Mouse (Mus musculus): ENCODE results near the gene Lrmda. TPM values are rescaled to one million over a fixed set of nuclear protein-coding genes. Genes with fewer than 3 reads are reported as not detected.

Gene Lrmda
- total and polyA plus RNA-seq, 3 experiments, result 5.1 to 5.9 TPM; not detected in 1

DNA sequence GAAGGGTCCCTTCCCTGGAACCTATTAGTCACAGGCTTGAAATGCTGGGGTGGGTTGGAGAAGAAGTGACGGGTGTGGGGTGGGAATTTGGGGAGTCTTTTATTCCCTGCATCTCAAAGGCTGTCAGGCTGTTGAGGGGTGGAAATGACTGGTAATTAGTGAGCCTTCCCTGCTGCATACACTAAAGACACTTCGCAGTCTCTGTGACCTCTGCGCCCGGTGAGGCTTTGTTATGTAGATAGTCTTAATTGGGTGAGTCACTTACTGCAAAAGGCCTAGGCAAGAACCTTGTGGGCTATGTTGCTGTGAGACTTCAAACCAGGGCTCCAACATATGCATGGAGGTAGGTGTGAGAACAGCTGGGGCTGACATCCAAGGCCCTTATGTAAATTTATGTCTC, 14.6 kb upstream of the Lrmda start:
- no peak for DNase-seq (ENCODE audit: low read depth, low spot score)
- Histone ChIP-seq H3K9ac (ENCODE audit: control insufficient read depth, low read depth, low read length, poor library complexity, severe bottlenecking) (no peak overlapping the region), H3K36me3 (ENCODE audit: control insufficient read depth in 1 of 2, insufficient read depth in 2 of 2, low read length in 2 of 2) (no peaks in the 10 kb centered on the region), H3K27me3 (ENCODE audit: control insufficient read depth in 1 of 2, insufficient read depth in 2 of 2, low read length in 2 of 2) (no peaks in the 10 kb centered on the region), H3K27ac (ENCODE audit: control insufficient read depth, low read depth, low read length) (no peak overlapping the region), H3K9me3 (replicated peaks; ENCODE audit: insufficient read depth, low read length) (no peaks in the 10 kb centered on the region), H3K4me1 (ENCODE audit: control insufficient read depth in 1 of 2, insufficient read depth in 2 of 2, low read length in 2 of 2) (no peaks in the 10 kb centered on the region), H3K79me2 (ENCODE audit: control insufficient read depth, insufficient read depth, low read length, poor library complexity) (no peaks in the 10 kb centered on the region), H3K4me3 (ENCODE audit: control insufficient read depth in 1 of 2, insufficient read depth in 1 of 2, low read depth in 2 of 2, low read length in 2 of 2) (no peak overlapping the region)
- TF ChIP-seq MAX (IDR thresholded peaks at IDR 0.05; ENCODE audit: low read length) (no peak), GABPA (IDR thresholded peaks at IDR 0.05; ENCODE audit: low read depth, low read length) (no peak), ZKSCAN1 (IDR thresholded peaks at IDR 0.05; ENCODE audit: low read depth, low read length) (no peak), E2F4 (IDR thresholded peaks at IDR 0.05; ENCODE audit: borderline replicate concordance, low read depth, low read length) (no peak), ZC3H11A (IDR thresholded peaks at IDR 0.05; ENCODE audit: low read depth, low read length) (no peak), TCF12 (IDR thresholded peaks at IDR 0.05; ENCODE audit: low read depth, low read length) (no peak), TAL1 (IDR thresholded peaks at IDR 0.05; ENCODE audit: low read length) (no peak), KAT2A (conservative IDR thresholded peaks at IDR 0.05; ENCODE audit: low read depth, low read length) (no peak), CTCF (IDR thresholded peaks at IDR 0.05 in 2 of 3, conservative IDR thresholded peaks at IDR 0.05 in 1 of 3; ENCODE audit: control insufficient read depth in 1 of 3, insufficient read depth in 1 of 3, low read depth in 2 of 3, low read length in 3 of 3, poor library complexity in 1 of 3, severe bottlenecking in 1 of 3) (no peak), SMC3 (IDR thresholded peaks at IDR 0.05; ENCODE audit: low read depth, low read length) (no peak)

- Histone ChIP-seq H3K27me3 (ENCODE audit: control insufficient read depth in 1 of 2, insufficient read depth in 2 of 2, low read length in 2 of 2) (no peaks in the 10 kb centered on the region), H3K27ac (ENCODE audit: control insufficient read depth, low read depth, low read length) (no peak overlapping the region), H3K4me3 (ENCODE audit: control insufficient read depth in 1 of 2, insufficient read depth in 1 of 2, low read depth in 2 of 2, low read length in 2 of 2) (no peak overlapping the region), H3K4me1 (ENCODE audit: control insufficient read depth in 1 of 2, insufficient read depth in 2 of 2, low read length in 2 of 2) (no peaks in the 10 kb centered on the region), H3K79me2 (ENCODE audit: control insufficient read depth, insufficient read depth, low read length, poor library complexity) (no peaks in the 10 kb centered on the region), H3K36me3 (ENCODE audit: control insufficient read depth in 1 of 2, insufficient read depth in 2 of 2, low read length in 2 of 2) (no peaks in the 10 kb centered on the region), H3K9ac (ENCODE audit: control insufficient read depth, low read depth, low read length, poor library complexity, severe bottlenecking) (no peak overlapping the region), H3K9me3 (replicated peaks; ENCODE audit: insufficient read depth, low read length) (no peaks in the 10 kb centered on the region)
- TF ChIP-seq ZKSCAN1 (IDR thresholded peaks at IDR 0.05; ENCODE audit: low read depth, low read length), result no peak
- TF ChIP-seq CHD1 (IDR thresholded peaks at IDR 0.05; ENCODE audit: low read depth, low read length), result no peak
- TF ChIP-seq NELFE (IDR thresholded peaks at IDR 0.05; ENCODE audit: low read depth, low read length), result no peak
- TF ChIP-seq POLR2AphosphoS5 (IDR thresholded peaks at IDR 0.05; ENCODE audit: borderline replicate concordance, low read depth, low read length), result no peak
- TF ChIP-seq UBTF (IDR thresholded peaks at IDR 0.05; ENCODE audit: borderline replicate concordance, insufficient read depth, low read depth, low read length), result no peak
- TF ChIP-seq MAZ (IDR thresholded peaks at IDR 0.05; ENCODE audit: low read depth, low read length), result no peak
- TF ChIP-seq RCOR1 (IDR thresholded peaks at IDR 0.05; ENCODE audit: low read depth, low read length), result no peak
- DNase-seq (ENCODE audit: low read depth, low spot score), result no peak
Observed at GRCm38 (mm10) chr14:22007006-22007405, 12.5 kb upstream of the Lrmda start.
